In the genomic region with DNA sequence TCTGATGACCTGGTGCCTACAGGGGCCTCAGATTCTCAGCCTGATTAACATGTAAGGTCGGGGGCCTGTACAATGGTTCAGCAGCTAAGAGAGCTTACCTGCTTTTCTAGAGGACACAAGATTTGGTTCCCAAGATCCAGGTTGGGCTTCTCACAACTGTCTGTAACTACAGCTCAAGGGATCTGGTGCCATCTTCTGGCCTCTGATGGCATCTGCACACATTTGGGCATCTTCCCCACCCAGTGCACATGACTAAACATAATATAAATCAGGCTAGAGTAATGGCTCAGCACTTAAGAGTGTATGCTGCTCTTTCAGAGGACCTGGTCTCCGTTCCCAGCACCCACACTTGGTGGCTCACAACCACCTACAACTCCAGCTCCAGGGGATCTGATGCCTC, we compare ENCODE assay signal across 10 mouse cellular contexts. TPM values are rescaled to one million over a fixed set of nuclear protein-coding genes. Genes with fewer than 3 reads are reported as not detected.
DNase-seq lines count a peak whose midpoint lies in the region; ATAC-seq lines count a peak whose summit lies in the region.
"Had no signal": no experiment of that assay in that cellular context is flagged by ENCODE, and none has a peak within 500 bp of the region (broad histone marks: within the 10 kb centered on the region; RNA-seq: fewer than 3 reads in every experiment).

No protein-coding gene starts in this region.

- H3K9ac ChIP-seq in heart, embryonic 12.5 days: 0 out of 2 replicates have a peak overlapping the region, but pooled peaks have one; percentile 10
- H3K9ac ChIP-seq: embryonic facial prominence, embryonic 12.5 days had no signal

- intact Hi-C loops in heart, postnatal 25 days (cut with DNase I): loop anchor here (5.0 kb wide), 1 partner anchor 199 kb away; the partner anchor contains the start of gene Zscan2

- no peaks in the 10 kb centered on the region; the same call in 1 of the 2 replicates for H3K9me3 ChIP-seq in heart, embryonic 12.5 days (replicated peaks)

- H3K27ac ChIP-seq in heart, embryonic 12.5 days (ENCODE audit: poor library complexity, severe bottlenecking): no peak overlapping the region
- H3K27ac ChIP-seq: embryonic facial prominence, embryonic 12.5 days had no signal

- no peak overlapping the region for H3K4me3 ChIP-seq in heart, embryonic 12.5 days
- H3K4me3 ChIP-seq: embryonic facial prominence, embryonic 12.5 days had no signal

- no peak overlapping the region for H3K4me2 ChIP-seq in heart, embryonic 12.5 days
- H3K4me2 ChIP-seq: embryonic facial prominence, embryonic 12.5 days had no signal

- H3K27me3 ChIP-seq in heart, embryonic 12.5 days (replicated peaks): no peaks in the 10 kb centered on the region
- H3K27me3 ChIP-seq: embryonic facial prominence, embryonic 12.5 days had no signal

- H3K4me1 ChIP-seq in heart, embryonic 12.5 days (replicated peaks): peaks cover 70% of the 10 kb centered on the region

- 76% methylated on average over 2 of the region's 2 CpGs for WGBS in heart, embryonic 12.5 days

- H3K36me3 ChIP-seq in heart, embryonic 12.5 days: peaks cover 34% of the 10 kb centered on the region
- H3K36me3 ChIP-seq: embryonic facial prominence, embryonic 12.5 days had no signal

- no peak for ATAC-seq in heart, embryonic 12.5 days (ENCODE audit: insufficient number of reproducible peaks, low FRiP score)
- ATAC-seq in megakaryocyte progenitor cell, adult 5-6 weeks (replicated peaks; ENCODE audit: poor library complexity): peak; percentile 85

- no peak for DNase-seq in heart, postnatal 25 days (ENCODE audit: low spot score)
- DNase-seq in CD8-positive naive resting alpha-beta T cell, adult 2 months (ENCODE audit: low read depth in 2 of 2, low spot score in 2 of 2): peak; percentile 6 to 41
- DNase-seq in c-Kit-positive CD71-positive TER-119-positive erythroid progenitor cells, embryonic 14.5 days (ENCODE audit: low spot score): peak; percentile 67
- no peak for DNase-seq in yolk sac, embryonic 10.5 days (ENCODE audit: low spot score)
- DNase-seq in right cerebral cortex, adult 2 months (ENCODE audit: low spot score in 2 of 2): no peak
- DNase-seq in gastrocnemius, postnatal 4 days (ENCODE audit: low spot score in 2 of 2): no peak

RNA-seq across cellular contexts. Expression of gene Alpk3, which starts 3.5 kb away (rescaled TPM):
- polyA plus RNA-seq in heart, embryonic 12.5 days (2016; fragmentation: Nextera tagmentation; extraction: Ambion mirVana): 30.2 and 30.4 TPM in 2 replicates
- 100 to 1,000 TPM; 101 to 115 TPM for total RNA-seq in heart, postnatal 25 days (2021)
- 0.34 and 0.35 TPM in 2 replicates for total RNA-seq in megakaryocyte progenitor cell, adult 5-6 weeks (2015)
- total RNA-seq in megakaryocyte progenitor cell, adult 5-6 weeks (2017): 0.67 and 0.95 TPM in 2 replicates
- total RNA-seq in gastrocnemius, postnatal 4 days (2021): 100 to 1,000 TPM; 132 to 139 TPM

RNA-seq across cellular contexts. Expression of gene Slc28a1, which starts 53.7 kb away (rescaled TPM):
- polyA plus RNA-seq in heart, embryonic 12.5 days (2016; fragmentation: Nextera tagmentation; extraction: Ambion mirVana): 0.14 and 0.26 TPM in 2 replicates
- under 1 TPM; 0.10 to 0.11 TPM for total RNA-seq in heart, postnatal 25 days (2021)
- not detected in 2 replicates for total RNA-seq in megakaryocyte progenitor cell, adult 5-6 weeks (2015)
- total RNA-seq in megakaryocyte progenitor cell, adult 5-6 weeks (2017): not detected in 2 replicates
- under 1 TPM; 0.47 to 0.57 TPM for total RNA-seq in gastrocnemius, postnatal 4 days (2021)
- polyA plus RNA-seq: embryonic facial prominence, embryonic 12.5 days; lung, embryonic 16.5 days had no signal

Comparison
In these comparisons a context has a peak if more than half of its experiments do, and no peak if none do; other contexts are left out.
1. DNase-seq: peak in CD8-positive naive resting alpha-beta T cell, adult 2 months (2 of 2) and c-Kit-positive CD71-positive TER-119-positive erythroid progenitor cells, embryonic 14.5 days (single experiment); none in heart, postnatal 25 days (single experiment), yolk sac, embryonic 10.5 days (single experiment), right cerebral cortex, adult 2 months (0 of 2) and gastrocnemius, postnatal 4 days (0 of 2).
2. RNA of gene Alpk3, which starts 3.5 kb away (total RNA-seq): 132 to 139 TPM in gastrocnemius, postnatal 4 days and 101 to 115 TPM in heart, postnatal 25 days; 0.34 to 0.95 TPM in megakaryocyte progenitor cell, adult 5-6 weeks; every median in the first group is over 10 times any median in the second.